Mouse (Mus musculus): ENCODE data around the gene Klrd1. TPM values are rescaled to one million over a fixed set of nuclear protein-coding genes. Genes with fewer than 3 reads are reported as not detected.

Klrd1 gene
- total RNA-seq, 4 experiments from 2014 or later, result 0.46 to 0.68 (median 0.67) TPM; not detected in 1

Other genes with a start within 250 kb of the Klrd1 start
- gene Clec12a, start 249.1 kb upstream of the Klrd1 start, total RNA-seq (2022), result 1 to 10 TPM in 3 of 4 experiments, under 1 TPM in 1; 0.55 to 5.7 (median 2.9) TPM
- gene Clec12b, start 205.9 kb upstream of the Klrd1 start, total RNA-seq (2022), result under 1 TPM in 2 of 4 experiments, not detected in 2; 0.52 to 0.70 TPM
- 1 to 10 TPM; 1.3 to 2.6 (median 2.2) TPM for gene Clec1b, start 194.5 kb upstream of the Klrd1 start, total RNA-seq (2022)
- gene Clec9a, start 182.9 kb upstream of the Klrd1 start, total RNA-seq (2022), result 1 to 10 TPM in 2 of 4 experiments, under 1 TPM in 2; 0.24 to 2.7 (median 1.2) TPM
- gene Clec1a, start 139.8 kb upstream of the Klrd1 start, total RNA-seq (2022), result 1 to 10 TPM; 4.9 to 9.2 (median 7.6) TPM
- under 1 TPM in 3 of 4 experiments, not detected in 1; 0.23 to 0.27 (median 0.24) TPM for gene Olr1, start 84.6 kb upstream of the Klrd1 start, total RNA-seq (2022)
- not detected for gene Tmem52b, start 79.2 kb upstream of the Klrd1 start, total RNA-seq (2022)
- 100 to 1,000 TPM; 264 to 374 (median 322) TPM for gene Gabarapl1, start 58.6 kb upstream of the Klrd1 start, total RNA-seq (2022)
- gene Klre1, start 13.9 kb upstream of the Klrd1 start, total RNA-seq (2022), result under 1 TPM in 2 of 4 experiments, not detected in 2; 0.22 to 0.44 TPM
- 1 to 10 TPM in 2 of 4 experiments, under 1 TPM in 2; 0.31 to 1.6 (median 1.0) TPM for gene Klrk1, start 32.1 kb downstream of the Klrd1 start, total RNA-seq (2022)
- not detected for gene Klrc3, start 51.6 kb downstream of the Klrd1 start, total RNA-seq (2022)
- gene Klrc2, start 68.9 kb downstream of the Klrd1 start, total RNA-seq (2022), result under 1 TPM in 1 of 4 experiments, not detected in 3; 0.31 TPM
- under 1 TPM; 0.14 to 0.49 (median 0.25) TPM for gene Klrc1, start 87.2 kb downstream of the Klrd1 start, total RNA-seq (2022)
- not detected for gene Klri1, start 125.3 kb downstream of the Klrd1 start, total RNA-seq (2022)
- under 1 TPM; 0.08 to 0.24 (median 0.16) TPM for gene Klri2, start 148.7 kb downstream of the Klrd1 start, total RNA-seq (2022)
- not detected for gene Gm156, start 192.5 kb downstream of the Klrd1 start, total RNA-seq (2022)

All from adrenal gland, adult 8-10 months (tissue).